Mouse (Mus musculus) ovary, postnatal 10 days (tissue): ENCODE data around the gene Ciapin1.

Source experiments
- DNase-seq: peaks from one replicate; pipeline ENCODE4 v3.0.0; 2022; ENCODE audit warnings: low spot score

Gene Ciapin1

DNA sequence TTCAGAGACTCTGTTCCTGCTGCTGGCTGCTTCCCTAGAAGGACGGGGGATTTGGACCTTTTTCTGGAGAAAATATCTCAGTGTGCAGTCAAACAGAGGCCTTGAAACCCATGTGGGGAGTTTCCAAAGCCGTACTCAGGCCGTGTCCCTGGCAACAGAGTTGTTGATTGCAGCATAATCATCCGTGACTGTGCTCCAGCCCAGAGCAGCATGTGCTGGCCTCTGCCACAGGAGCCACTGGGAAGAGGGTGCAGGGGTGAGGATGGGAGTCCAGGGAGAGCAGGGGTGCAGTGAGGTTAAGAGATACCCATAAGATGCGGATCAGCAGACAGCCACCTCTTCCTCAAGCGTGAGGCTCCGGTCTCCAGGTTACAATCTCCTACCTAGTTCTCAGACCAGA, 30.7 kb downstream of the Ciapin1 start:
- DNase-seq: no peak

DNA sequence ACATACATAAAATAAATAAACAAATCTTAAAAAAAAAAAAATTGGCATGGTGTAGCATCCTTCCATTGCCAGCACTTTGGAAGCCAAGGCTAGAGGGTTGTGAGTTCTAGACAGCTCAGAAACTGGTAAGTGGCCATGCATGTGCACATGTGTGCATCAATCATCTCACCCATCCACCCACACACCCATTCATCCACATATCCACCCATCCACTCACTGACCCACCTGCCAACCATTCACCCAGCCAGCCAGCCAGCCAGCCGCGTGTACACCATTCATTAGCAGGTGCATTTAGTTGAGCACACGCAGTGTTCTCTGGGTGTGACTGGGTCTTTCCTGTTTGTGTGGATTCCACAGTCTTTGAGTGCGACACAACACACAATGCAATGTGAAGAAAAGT, 32.3 kb downstream of the Ciapin1 start:
- DNase-seq: no peak

DNA sequence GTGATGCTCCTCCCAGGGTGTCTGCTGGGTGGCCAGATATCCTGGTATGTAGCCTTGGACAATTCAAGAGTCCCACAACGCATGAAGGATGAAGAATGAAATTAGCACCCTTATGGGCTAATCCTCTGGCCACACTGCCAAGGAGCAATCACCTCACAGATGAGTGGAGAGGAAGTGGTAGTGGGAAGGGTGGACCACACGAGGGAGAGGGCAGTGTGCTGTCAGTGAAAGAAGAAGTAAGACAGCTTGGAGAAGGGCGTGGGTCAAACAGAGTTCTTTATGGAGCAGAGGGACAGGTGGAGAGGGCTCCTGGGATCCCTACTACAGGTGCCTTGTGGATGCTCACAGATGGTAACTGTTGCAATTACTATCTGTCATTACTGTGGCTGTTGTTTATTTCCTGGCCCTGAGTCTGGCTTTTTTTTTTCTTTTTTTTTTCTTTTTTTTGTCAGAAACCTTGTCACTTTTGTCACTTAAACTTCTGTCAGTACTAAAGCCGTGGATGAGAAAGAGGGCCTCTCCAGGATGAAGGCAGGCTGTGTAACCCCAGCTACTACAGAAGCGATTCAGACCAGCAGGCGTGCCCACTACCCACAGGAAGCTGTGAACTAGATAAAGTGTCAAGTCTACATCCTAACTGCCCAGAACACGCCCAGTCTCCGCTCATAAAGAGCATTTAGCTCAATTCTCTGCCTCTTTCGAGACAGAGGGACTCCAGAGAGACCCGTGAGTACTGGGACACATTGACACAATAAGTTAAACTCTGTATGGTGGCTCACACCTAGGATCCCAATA, 33.4 kb downstream of the Ciapin1 start:
- no peak for DNase-seq

DNA sequence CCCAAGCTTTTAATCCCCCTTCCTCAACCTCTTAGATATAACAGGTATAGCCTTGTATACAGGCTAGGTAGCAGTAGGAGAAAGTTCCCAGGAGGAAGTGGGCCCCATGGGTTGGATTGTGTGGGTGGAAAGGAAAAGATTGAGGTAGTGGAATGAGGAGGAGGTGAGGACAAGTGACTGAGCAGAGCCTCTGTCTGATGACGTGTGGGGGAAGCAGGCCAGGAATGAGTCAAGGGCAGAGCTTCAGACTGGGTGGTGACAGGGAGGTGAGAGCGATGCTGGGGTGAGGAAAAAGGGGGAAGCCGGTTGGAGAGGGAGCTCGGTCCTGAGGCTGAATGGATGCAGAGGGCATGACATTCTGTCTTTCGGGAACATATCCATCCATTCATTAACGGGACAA, 34.6 kb downstream of the Ciapin1 start:
- no peak for DNase-seq

DNA sequence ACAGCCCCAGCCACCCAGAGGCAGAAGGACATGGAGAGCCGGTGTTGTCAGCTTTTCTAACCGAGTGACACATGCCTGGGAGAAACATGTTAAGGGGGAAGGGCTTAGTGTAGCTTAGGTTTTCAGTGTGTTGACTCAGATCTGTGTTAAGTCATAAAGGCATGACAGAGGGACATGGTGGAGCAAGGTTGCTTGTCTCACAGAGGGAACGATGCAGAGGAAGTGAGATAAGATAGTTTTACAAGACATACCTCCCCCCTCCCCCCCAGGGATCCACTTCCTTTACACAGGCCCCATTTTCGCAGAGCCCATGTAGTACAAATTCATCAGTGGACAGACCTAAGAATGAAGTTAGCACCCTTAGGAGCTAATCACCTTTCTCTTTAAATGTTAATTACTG, 35.8 kb downstream of the Ciapin1 start:
- DNase-seq: no peak

DNA sequence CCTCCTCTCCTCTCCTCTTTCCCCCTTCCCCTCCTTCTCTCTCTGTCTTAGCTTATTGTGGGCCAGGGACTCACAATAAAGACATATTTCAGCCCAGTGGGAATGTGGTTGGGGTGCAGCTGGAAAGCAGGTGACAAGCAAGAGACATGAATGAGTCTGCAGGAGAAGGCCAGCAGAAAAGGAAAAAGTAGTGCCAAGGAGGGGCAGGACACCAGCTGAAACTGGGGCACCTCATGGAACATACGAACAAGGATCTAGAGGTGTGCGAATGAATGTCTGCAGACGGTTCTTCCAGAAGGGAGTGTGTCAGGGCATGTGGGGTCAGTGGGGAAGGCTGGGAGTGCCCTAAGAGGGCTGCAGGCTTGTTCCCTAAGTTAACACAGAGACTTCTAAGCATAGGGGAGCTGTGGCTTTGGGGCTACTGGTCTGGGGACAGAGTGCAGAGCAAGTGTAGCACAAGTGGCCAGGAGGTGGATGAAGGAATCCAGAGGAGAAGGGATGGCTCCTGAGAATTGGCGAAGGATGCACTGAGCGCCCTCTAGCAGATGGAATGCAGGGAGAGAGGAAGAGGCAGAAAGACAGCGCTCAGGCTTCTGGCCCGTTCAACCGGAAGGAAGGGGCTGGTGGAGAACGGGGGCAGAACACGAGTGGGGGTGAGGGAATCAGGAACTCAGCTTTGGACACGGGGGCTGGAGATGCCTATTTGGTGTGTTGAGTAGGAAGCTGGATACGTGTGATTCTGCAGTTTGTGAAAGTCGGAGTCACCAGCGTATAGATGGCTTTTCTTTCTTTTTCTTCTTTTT, 36.7 kb downstream of the Ciapin1 start:
- DNase-seq: no peak

DNA sequence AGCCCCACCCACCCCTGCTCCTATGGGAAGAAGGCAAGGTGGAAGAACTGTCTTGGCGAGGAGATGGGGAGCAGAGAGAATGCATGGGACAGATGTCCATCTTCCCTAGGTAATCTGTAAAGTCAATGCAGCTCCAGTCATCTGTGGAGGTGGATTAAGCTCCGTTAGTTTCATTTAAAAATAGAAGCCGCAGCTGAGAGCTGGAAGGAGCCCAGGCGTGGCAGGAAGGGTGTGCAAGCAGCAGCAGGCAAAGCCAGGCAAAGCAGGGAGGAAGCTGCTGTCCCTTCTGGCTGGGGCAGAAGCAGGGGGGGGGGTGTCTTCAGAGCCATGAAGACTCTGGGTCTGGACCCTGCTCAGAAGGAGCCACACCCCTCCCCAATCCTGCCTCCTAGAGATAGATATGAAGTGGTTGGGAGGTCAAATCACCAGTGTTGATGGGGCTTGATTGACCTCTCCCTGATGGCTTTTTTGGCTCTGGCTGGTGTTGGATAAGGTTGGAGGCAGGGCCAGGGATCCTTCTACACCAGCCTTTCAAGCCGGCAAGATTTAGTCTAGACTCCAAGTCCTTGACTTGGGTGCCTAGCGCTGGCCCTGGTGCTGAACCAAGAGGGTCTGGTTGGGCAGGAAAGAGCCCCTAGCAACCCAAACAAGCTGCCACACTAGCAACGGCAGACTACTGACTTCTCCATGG, 37.7 kb downstream of the Ciapin1 start:
- DNase-seq: no peak

DNA sequence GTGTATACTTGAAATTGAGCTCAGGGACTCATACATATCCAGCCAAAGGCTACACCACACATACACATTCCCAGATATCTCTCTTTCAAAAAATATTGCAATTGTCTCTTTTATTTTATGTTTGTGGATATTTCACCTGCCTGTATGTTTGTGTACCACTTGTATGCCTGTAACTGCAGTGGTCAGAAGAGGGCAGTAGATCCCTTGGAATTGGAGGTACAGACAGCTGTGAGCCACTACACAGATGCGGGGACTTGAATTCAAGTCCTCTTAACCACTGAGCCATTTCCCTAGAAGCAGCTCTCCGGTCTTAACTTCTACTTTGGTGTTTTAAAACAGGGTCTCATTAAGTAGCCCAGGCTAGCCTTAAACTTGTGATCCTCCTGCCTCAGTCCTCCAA, 43.4 kb downstream of the Ciapin1 start:
- no peak for DNase-seq

DNA sequence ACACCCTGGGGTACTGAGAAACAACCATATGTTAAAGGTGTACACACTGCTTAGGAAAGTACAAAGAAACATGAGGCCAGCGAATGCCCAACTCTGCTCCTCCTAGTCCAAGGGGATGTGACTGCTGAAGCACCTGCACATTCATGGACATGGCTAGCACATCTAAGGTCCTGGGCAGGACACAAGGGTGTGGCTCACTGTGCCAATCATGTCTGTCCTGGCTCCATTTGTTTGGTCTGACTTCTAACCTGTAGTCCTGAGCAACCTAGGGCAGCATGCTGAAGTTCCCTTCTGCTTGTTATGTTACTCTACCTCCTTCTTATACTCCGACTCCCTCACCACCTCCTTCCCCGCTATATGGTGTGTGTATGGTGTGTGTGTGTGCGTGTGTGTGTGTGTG, 43.8 kb downstream of the Ciapin1 start:
- no peak for DNase-seq

DNA sequence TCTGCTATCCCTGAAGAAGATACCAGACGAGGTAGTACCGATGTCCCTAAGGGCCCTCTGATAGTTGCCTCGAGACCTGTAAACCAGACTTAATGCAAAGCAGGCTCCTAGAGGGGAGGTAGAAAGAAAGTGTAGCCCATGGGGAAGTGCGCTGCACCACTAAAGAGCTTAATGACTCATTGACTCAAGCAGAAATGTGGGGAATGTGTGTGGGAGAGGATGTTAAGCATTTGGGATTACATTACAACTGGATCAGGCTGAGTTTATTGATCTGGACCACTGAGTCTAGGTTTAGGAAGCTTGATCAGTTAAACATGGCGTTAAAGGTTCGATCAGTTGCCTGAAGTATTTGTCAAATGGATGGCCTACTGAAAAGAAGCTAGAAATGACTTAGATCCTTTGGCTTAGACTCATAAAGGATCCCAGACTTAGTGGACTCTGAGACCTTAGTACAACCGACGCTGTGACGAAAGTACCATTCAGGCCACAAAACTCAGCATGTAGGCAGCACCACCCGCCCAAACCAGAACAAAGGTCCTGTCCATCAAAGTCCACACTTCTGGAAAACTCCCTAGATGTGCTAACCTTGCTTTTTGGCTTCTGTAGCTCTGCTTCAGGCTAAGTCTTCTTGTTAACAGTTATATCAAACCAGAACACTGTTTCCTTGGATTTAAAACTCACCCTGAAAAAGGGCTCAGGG, 48.8 kb downstream of the Ciapin1 start:
- DNase-seq: no peak

DNA sequence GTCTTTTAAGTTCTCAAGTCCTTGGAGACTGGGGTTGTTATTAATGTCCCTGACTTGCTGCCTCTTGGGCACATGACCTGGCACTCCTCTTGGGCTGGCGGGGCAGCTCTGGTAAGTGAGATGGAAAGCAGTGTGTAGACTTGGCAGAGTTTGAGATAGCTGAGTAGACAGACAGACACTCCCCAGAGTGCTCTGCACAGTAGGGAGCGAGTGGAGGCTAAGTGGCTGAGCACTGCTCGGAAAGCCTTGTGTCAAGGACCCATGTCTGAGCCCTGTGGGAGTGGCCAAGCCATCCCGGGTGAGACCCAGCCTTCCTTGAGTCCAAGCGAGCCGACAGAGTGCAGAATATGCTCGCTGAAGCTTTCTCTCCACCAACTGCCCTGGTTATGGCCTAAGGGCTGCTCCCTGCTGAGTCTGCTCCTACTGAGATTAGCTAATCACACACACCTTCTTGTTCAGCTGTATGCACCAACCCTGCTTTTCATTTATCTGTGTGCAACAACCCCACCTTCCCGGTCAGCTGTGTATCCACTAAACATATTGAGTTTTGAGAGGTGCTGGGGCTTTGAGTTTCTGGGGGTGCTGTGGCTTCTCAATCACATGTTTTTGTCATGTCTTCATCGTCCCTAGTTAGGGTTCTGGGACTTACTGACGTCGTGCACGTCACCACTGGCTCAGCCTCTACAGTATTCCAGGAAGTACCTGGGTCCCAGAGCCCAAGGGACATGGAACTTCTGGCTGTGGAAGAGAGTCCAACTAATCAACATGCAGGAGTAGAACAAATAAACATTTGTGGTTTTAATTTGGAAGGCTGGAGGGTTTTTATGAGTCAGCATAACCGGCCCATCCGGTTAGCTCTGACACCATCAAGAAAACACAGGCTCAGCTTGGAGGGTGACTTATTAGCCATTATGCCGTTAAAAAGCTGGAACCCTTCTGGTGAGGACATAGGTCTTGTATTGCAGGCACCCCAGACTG, 50.3 kb downstream of the Ciapin1 start:
- no peak for DNase-seq

DNA sequence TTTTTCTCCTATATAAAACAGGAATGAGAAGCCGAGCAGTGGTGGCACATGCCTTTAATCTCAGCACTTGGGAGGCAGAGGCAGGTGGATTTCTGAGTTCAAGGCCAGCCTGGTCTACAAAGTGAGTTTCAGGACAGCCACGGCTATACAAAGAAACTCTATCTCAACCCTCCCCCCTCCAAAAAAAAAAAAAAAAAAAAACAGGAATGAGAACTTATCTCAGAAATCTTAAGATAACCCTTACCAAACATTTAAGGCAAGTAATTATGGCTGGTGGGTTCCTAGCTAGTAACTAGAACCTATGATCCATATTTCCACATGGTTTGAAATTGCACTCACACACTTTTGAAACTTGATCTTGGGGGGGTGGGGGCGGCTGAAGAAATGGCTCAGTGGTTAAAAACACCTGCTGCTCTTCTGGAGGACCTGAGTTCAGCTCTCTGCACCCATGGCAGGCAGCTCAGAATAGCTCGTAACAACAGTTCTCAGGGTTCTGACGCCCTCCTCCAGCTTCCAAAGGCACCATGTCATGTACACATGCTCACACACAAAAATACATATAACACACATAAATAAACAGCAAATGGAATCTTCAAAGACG, 52.1 kb downstream of the Ciapin1 start:
- DNase-seq: no peak

DNA sequence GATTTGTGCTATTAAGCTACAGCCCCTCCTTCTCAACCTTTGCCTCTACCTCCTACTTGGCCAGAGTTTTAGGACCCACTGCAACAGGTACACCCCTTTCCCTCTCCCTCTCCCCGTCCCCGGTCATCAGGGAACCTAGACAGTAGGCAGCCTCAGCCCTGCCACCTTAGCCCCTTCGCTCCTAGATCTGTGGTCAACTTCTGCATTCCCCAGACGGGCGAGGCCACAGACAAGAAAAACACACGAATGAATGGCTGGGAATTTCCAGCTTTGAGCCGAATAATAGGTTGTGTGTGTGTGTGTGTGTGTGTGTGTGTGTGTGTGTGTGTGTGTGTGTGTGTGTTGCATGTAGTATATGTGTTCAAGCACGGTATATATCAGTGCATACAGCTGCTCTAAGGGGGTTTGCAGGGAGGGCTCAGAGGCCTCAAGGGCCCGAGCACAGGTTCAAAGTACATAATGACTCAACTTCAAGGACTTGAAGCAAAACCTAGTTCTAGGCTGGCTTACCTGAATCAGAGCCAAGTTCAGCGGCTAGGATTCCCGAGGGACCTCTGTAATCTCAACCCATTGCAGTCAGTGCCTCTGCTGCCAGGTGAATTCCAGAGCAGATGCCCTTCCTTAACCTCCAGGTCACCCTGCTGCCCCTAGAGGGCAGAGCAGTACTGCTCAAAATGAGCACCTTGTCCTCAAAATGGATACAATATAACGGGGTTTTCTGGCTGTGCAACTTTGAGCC, 52.7 kb downstream of the Ciapin1 start:
- no peak for DNase-seq

DNA sequence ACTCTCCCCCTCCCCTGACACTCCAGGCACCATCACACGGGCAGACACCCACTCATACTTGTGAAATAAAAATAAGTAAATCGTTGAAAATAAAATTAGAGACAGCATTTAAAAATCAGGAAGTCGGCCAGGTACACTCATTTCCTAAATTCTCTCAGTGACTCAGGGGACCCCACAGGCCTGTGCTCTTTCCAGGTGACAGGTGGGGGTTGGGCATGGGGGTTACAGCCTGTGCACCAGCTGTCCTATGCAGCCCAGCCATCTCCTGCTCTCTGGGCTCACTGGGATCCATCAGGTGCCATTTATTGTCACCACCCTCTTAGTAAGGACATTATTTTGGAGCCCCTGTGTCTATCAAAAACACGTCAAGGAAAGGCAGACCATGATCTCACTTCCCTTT, 54.3 kb downstream of the Ciapin1 start:
- DNase-seq: no peak

DNA sequence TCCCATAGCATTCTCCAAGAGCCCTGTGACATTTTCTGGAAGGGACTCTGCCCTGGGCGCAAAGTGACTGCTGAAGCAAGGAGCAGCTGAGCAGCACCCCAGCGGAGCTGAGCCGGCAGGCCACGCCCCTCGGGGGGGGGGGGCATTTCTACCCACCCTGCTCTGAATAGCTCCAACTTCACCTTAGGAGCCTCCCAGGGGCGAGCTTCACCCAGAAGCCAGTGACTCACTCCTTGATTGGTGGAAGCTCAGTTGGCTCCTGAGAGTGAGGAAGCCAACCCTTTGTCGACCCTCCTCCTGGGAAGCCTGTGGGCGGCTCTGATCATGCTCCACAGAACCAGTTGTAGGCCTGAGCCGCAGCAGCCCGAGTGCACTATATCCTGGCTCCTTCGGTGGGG, 56.3 kb downstream of the Ciapin1 start:
- no peak for DNase-seq

DNA sequence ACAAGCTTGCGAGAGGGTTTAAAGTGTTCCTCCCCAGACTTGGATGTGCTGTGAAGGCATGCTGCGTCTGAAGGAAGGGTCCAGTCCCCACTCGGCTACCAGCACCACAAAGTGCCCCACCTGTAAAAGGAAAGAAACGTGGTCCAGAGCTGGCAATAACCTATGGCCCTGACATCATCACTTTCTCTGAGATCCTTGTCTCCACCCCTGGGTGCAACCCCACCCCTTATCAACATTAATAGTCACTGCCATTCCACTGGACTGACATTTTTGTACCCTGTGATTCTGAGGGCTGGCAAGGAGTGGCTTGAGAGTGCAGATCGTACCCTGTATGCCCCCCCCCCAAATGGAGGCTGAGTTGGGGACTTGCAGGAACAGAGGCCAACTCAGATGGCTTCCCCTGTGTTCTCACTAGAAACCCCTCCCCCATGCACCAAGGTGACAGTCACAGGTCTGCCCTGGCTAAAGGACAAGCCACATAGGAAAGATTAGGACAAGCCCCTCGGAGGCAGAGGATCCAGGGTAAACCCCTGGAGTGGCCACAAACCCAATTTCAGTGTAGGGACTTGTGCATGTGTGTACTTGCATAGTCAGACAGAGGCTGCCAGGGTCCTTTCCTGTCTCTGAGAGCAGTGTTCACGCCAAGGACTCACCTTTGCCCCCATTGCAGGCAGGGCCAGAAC, 56.9 kb downstream of the Ciapin1 start:
- DNase-seq: no peak

DNA sequence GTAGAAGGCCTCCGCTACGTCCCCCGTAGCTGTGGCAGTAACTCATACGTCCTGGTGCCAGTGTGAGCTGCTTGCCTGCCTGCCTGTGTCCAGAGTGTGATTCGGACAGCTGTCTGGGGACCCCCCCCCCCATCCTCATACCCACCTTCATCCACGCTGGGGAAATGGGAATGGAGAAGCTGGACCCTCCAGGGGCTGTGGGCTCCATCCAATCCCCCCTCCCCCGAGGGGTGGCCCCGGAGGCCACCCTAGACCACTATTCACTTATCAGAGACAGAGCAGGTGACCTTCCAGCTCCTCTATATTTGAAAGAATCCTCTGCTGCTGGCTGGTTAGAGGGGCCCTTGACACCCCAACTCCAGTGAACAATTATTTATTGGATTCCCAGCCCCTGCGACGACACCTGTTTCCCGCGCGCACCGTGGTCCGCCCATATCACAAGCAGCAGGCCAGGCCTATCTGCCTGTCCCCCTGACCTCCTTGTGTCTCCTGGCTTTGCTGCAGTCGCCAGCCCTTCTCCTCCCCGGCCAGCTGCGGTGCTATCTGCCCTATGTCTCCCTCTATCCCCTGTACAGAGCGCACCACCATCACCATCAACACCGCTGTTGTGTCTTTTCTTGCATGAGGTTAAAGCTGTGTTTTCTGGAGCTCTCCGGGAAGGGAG, 57.5 kb downstream of the Ciapin1 start:
- DNase-seq: no peak

DNA sequence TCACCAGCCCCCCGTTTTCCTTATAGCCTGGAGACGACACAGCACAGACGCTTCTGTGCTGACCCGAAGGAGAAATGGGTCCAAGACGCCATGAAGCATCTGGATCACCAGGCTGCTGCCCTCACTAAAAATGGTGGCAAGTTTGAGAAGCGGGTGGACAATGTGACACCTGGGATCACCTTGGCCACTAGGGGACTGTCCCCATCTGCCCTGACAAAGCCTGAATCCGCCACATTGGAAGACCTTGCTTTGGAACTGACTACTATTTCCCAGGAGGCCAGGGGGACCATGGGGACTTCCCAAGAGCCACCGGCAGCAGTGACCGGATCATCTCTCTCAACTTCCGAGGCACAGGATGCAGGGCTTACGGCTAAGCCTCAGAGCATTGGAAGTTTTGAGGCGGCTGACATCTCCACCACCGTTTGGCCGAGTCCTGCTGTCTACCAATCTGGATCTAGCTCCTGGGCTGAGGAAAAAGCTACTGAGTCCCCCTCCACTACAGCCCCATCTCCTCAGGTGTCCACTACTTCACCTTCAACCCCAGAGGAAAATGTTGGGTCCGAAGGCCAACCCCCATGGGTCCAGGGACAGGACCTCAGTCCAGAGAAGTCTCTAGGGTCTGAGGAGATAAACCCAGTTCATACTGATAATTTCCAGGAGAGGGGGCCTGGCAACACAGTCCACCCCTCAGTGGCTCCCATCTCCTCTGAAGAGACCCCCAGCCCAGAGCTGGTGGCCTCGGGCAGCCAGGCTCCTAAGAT, 58.4 kb downstream of the Ciapin1 start:
- DNase-seq: no peak
